Mouse (Mus musculus): ENCODE measurements around the gene Sf3b6. TPM values are rescaled to one million over a fixed set of nuclear protein-coding genes. Genes with fewer than 3 reads are reported as not detected.

Gene Sf3b6
- polyA plus RNA-seq, 1 experiment from 2014 or later = 233 TPM

DNA sequence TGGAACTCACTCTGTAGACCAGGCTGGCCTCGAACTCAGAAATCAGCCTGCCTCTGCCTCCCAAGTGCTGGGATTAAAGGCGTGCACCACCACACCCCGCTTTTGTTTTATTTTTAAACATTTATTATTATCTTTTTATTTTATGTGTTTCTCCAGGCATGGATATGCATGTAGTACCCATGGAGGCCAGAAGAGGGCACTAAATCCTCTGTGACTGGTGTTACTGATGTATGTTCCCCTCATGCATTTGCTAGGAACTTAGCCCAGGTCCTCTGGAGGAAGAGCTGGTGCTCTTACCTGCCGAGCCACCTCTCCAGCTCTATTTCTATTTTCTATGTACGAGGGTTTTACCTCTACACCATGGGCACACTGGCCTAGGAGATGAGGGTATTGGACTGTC is 38.8 kb downstream of the Sf3b6 start:
- Histone ChIP-seq H3K9ac (replicated peaks; ENCODE audit: low read depth, low read length) (no peak overlapping the region), H3K4me3 (replicated peaks; ENCODE audit: low read length) (no peak overlapping the region), H3K9me3 (ENCODE audit: control insufficient read depth, low read length) (no peaks in the 10 kb centered on the region), H3K27ac (ENCODE audit: low read length) (no peak overlapping the region), H3K4me1 (replicated peaks; ENCODE audit: control insufficient read depth, insufficient read depth, low read length) (no peaks in the 10 kb centered on the region), H3K27me3 (replicated peaks; ENCODE audit: control insufficient read depth, insufficient read depth, low read length) (no peaks in the 10 kb centered on the region), H3K36me3 (ENCODE audit: control insufficient read depth, insufficient read depth) (peaks cover 3% of the 10 kb centered on the region; the same call in 1 of the 2 replicates), H3K4me2 (ENCODE audit: low read length) (no peak overlapping the region)
- ATAC-seq = no peak
- 96% methylated on average over 5 of the region's 5 CpGs for WGBS

DNA sequence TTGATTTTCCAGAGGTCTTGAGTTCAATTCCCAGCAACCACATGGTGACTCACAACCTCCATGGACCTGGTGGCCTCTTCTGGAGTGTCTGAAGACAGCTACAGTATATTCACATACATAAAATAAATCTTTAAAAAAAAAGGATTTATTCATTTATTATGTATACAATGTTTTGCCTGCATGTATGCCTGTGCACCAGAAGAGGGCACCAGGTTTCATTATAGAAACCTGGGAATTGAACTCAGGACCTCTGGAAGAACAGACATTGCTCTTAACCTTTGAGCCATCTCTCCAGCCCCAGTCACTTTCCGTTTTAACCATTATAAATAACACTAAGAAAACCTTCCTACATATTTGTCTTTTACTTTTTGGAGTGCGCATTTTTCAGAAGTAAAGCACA is 39.5 kb downstream of the Sf3b6 start:
- H3K4me2 ChIP-seq (ENCODE audit: low read length) = no peak overlapping the region
- ATAC-seq = no peak
- WGBS = 95% methylated on average over 2 of the region's 2 CpGs

DNA sequence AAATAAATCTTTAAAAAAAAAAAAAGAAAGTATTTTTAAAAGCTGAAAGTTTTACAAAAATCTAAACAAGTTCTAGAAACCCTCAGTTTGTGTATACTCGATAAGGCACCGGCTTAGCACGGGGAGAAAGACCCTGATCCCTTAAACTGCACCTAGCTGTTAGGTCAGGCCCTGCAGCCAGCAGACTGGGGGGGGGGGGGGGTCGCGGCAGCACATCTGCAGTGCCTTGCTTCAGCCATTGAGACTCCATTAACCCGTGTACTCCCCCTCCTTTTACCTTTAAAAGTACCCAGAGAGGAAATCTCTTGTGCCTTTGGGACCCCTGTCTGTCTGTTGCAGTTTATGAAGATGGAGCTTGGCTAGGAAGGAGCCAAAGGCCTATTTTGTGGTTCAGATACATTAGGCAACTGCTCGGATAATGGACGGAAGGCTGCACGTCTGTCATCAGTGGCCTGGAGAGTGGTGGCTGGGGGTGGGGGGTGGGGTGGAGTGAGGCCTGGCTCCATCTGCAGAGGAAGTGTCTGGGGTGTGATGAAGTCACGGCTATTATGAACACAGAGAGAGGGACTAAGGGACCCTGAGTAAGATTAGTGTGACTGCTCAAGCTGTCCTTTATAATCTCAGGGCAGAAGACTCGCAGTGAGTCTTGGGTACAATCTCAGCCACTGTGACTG is 42.0 kb downstream of the Sf3b6 start:
- no peak overlapping the region for H3K27ac ChIP-seq (ENCODE audit: low read length)
- H3K9ac ChIP-seq (replicated peaks; ENCODE audit: low read depth, low read length) = no peak overlapping the region
- no peak for ATAC-seq

More for the DNA sequence above, 39.5 kb downstream of the Sf3b6 start:
- no peaks in the 10 kb centered on the region for H3K4me1 ChIP-seq (replicated peaks; ENCODE audit: control insufficient read depth, insufficient read depth, low read length)
- H3K36me3 ChIP-seq (ENCODE audit: control insufficient read depth, insufficient read depth) = no peaks in the 10 kb centered on the region; the same call in 1 of the 2 replicates
- no peaks in the 10 kb centered on the region for H3K27me3 ChIP-seq (replicated peaks; ENCODE audit: control insufficient read depth, insufficient read depth, low read length)
- no peak overlapping the region for H3K4me3 ChIP-seq (replicated peaks; ENCODE audit: low read length)
- no peak overlapping the region for H3K27ac ChIP-seq (ENCODE audit: low read length)
- H3K9me3 ChIP-seq (ENCODE audit: control insufficient read depth, low read length) = no peaks in the 10 kb centered on the region
- H3K9ac ChIP-seq (replicated peaks; ENCODE audit: low read depth, low read length) = no peak overlapping the region

DNA sequence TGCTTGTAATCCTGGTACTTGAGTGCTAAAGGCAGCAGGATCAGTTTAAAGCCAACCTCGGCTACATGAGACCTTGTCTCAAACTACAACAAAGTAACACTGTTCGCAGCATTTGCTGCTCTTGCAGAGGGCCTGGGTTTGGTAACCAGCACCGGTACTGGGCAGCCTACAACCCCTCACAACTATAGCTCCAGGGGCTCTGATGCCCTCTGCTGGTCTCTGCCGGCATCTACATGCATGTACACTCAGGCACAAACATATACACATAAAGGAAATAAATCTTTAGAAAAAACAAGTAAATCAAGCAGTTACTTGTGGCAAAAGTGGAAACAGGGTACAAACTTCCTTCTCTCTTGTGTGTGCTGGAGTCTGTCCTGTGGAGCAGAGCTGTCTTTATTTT is 45.3 kb downstream of the Sf3b6 start:
- 88% methylated on average over 4 of the region's 4 CpGs for WGBS
- no peak overlapping the region for H3K27ac ChIP-seq (ENCODE audit: low read length)
- no peak for ATAC-seq
- no peaks in the 10 kb centered on the region for H3K36me3 ChIP-seq (ENCODE audit: control insufficient read depth, insufficient read depth)
- H3K4me1 ChIP-seq (replicated peaks; ENCODE audit: control insufficient read depth, insufficient read depth, low read length) = no peaks in the 10 kb centered on the region
- H3K4me3 ChIP-seq (replicated peaks; ENCODE audit: low read length) = no peak overlapping the region
- no peaks in the 10 kb centered on the region for H3K9me3 ChIP-seq (ENCODE audit: control insufficient read depth, low read length)
- H3K9ac ChIP-seq (replicated peaks; ENCODE audit: low read depth, low read length) = no peak overlapping the region
- no peaks in the 10 kb centered on the region for H3K27me3 ChIP-seq (replicated peaks; ENCODE audit: control insufficient read depth, insufficient read depth, low read length)
- H3K4me2 ChIP-seq (ENCODE audit: low read length) = no peak overlapping the region

More for the DNA sequence above, 42.0 kb downstream of the Sf3b6 start:
- no peak overlapping the region for H3K4me3 ChIP-seq (replicated peaks; ENCODE audit: low read length)
- H3K4me1 ChIP-seq (replicated peaks; ENCODE audit: control insufficient read depth, insufficient read depth, low read length) = no peaks in the 10 kb centered on the region
- H3K36me3 ChIP-seq (ENCODE audit: control insufficient read depth, insufficient read depth) = no peaks in the 10 kb centered on the region; the same call in 1 of the 2 replicates
- H3K4me2 ChIP-seq (ENCODE audit: low read length) = no peak overlapping the region
- WGBS = 65% methylated on average over 11 of the region's 11 CpGs
- no peaks in the 10 kb centered on the region for H3K27me3 ChIP-seq (replicated peaks; ENCODE audit: control insufficient read depth, insufficient read depth, low read length)
- no peaks in the 10 kb centered on the region for H3K9me3 ChIP-seq (ENCODE audit: control insufficient read depth, low read length)

DNA sequence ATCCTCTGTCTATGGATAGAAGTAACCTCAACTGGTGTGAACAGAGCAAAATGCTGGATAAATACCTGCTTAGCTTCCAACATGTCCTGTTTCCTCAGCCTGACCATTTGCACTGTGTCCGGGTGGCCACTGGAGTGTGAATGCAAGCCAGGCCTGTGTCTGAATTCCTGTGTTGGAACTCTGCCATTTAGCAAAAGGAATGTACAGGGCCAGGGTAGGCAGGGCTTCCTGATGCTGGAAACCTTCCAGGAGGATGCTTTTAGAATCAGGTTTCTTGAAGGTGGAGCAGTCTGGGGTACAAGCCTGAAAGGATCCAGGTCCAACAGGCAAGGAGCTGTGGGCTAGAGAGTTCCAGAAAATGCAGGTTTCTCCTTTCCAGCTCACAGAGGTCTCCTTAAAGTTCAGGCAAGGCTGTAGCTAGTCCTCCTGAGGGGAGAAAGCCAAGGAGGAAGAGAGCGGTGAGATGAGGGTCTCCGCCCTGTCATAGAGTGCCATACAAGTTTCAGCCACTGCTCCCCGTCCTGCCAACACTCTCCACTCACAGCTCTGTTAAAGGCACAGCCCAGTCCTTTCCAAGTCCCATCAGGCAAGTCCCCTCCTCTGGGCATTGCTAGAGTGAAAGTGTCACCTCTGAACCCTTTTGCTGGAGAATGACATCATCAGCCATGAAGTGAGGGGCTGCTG is 46.5 kb downstream of the Sf3b6 start:
- ATAC-seq = no peak
- no peaks in the 10 kb centered on the region for H3K27me3 ChIP-seq (replicated peaks; ENCODE audit: control insufficient read depth, insufficient read depth, low read length)
- H3K9me3 ChIP-seq (ENCODE audit: control insufficient read depth, low read length) = no peaks in the 10 kb centered on the region
- H3K27ac ChIP-seq (ENCODE audit: low read length) = no peak overlapping the region
- H3K4me1 ChIP-seq (replicated peaks; ENCODE audit: control insufficient read depth, insufficient read depth, low read length) = no peaks in the 10 kb centered on the region
- 67% methylated on average over 4 of the region's 4 CpGs for WGBS
- H3K4me3 ChIP-seq (replicated peaks; ENCODE audit: low read length) = no peak overlapping the region
- no peak overlapping the region for H3K4me2 ChIP-seq (ENCODE audit: low read length)
- no peak overlapping the region for H3K9ac ChIP-seq (replicated peaks; ENCODE audit: low read depth, low read length)
- H3K36me3 ChIP-seq (ENCODE audit: control insufficient read depth, insufficient read depth) = no peaks in the 10 kb centered on the region

DNA sequence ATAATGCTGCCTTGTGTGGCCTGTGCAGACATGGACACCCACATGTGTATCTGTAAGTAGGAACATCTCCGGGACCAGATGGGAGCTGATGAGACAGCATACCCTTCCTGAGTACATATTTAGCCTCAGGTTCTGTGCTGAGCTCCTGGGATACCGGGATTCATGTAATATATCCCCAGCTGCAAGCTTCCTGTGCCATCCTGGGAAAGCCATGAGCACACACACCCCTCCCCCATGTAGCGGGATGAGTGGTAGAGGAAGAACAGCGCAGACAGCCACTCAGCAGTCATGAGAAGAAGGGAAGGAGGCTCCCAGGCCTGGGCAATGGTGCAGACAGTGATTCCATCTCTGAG is 47.0 kb downstream of the Sf3b6 start:
- Histone ChIP-seq H3K36me3 (ENCODE audit: control insufficient read depth, insufficient read depth) (no peaks in the 10 kb centered on the region), H3K4me1 (replicated peaks; ENCODE audit: control insufficient read depth, insufficient read depth, low read length) (no peaks in the 10 kb centered on the region), H3K9me3 (ENCODE audit: control insufficient read depth, low read length) (no peaks in the 10 kb centered on the region), H3K27me3 (replicated peaks; ENCODE audit: control insufficient read depth, insufficient read depth, low read length) (no peaks in the 10 kb centered on the region), H3K27ac (ENCODE audit: low read length) (no peak overlapping the region), H3K4me3 (replicated peaks; ENCODE audit: low read length) (no peak overlapping the region), H3K4me2 (ENCODE audit: low read length) (no peak overlapping the region), H3K9ac (replicated peaks; ENCODE audit: low read depth, low read length) (no peak overlapping the region)
- ATAC-seq = peak; percentile 27; the same call in 1 of the 2 replicates
- WGBS = 75% methylated on average over 4 of the region's 4 CpGs

DNA sequence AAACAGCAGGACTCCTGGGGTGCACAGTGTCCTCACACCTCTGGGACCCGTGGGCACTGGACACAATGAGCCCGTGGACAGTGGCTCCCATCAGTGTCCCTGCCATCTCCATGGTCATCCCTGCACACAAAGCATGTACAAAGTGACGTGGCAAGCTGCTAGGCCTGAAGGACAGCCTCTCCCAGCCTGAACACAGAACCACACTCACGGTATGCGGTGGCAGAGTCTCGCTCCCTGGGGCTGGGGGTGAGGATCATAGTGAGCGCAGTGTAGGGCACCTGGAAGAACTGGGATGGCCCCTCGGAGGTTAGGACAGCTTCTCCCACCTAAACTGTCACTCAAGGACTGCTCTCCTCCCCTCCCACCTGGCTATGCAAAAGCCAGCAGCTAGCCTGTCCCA is 51.6 kb downstream of the Sf3b6 start:
- Histone ChIP-seq H3K9ac (replicated peaks; ENCODE audit: low read depth, low read length) (no peak overlapping the region), H3K4me3 (replicated peaks; ENCODE audit: low read length) (no peak overlapping the region), H3K4me2 (ENCODE audit: low read length) (no peak overlapping the region), H3K9me3 (ENCODE audit: control insufficient read depth, low read length) (no peaks in the 10 kb centered on the region), H3K27me3 (replicated peaks; ENCODE audit: control insufficient read depth, insufficient read depth, low read length) (no peaks in the 10 kb centered on the region), H3K36me3 (ENCODE audit: control insufficient read depth, insufficient read depth) (no peaks in the 10 kb centered on the region), H3K27ac (ENCODE audit: low read length) (no peak overlapping the region), H3K4me1 (replicated peaks; ENCODE audit: control insufficient read depth, insufficient read depth, low read length) (peaks cover 3% of the 10 kb centered on the region)
- no peak for ATAC-seq
- 79% methylated on average over 8 of the region's 8 CpGs for WGBS

DNA sequence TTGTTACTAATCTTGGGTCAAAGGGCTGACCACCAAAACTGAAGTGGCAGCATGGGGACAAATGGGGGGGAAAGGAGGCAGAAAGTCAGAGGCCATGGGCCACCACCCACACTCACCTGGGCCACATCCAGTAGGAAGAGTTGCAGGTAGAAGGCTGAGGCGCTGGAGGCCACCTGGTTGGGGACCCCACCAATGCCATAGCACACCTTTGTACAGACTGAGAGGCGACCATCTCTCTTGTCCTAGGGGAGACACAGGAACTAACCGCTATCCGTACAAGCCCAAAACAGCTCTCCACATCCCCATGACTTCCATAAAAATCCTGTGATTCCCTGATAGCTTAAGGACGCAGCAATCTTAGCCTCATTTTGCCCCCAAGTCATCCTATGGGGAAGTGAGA is 53.9 kb downstream of the Sf3b6 start:
- Histone ChIP-seq H3K4me1 (replicated peaks; ENCODE audit: control insufficient read depth, insufficient read depth, low read length) (peaks cover 10% of the 10 kb centered on the region), H3K27ac (ENCODE audit: low read length) (no peak overlapping the region), H3K4me3 (replicated peaks; ENCODE audit: low read length) (no peak overlapping the region), H3K4me2 (ENCODE audit: low read length) (no peak overlapping the region), H3K9me3 (ENCODE audit: control insufficient read depth, low read length) (no peaks in the 10 kb centered on the region), H3K27me3 (replicated peaks; ENCODE audit: control insufficient read depth, insufficient read depth, low read length) (no peaks in the 10 kb centered on the region), H3K9ac (replicated peaks; ENCODE audit: low read depth, low read length) (no peak overlapping the region), H3K36me3 (ENCODE audit: control insufficient read depth, insufficient read depth) (no peaks in the 10 kb centered on the region)
- 92% methylated on average over 5 of the region's 5 CpGs for WGBS
- no peak for ATAC-seq

DNA sequence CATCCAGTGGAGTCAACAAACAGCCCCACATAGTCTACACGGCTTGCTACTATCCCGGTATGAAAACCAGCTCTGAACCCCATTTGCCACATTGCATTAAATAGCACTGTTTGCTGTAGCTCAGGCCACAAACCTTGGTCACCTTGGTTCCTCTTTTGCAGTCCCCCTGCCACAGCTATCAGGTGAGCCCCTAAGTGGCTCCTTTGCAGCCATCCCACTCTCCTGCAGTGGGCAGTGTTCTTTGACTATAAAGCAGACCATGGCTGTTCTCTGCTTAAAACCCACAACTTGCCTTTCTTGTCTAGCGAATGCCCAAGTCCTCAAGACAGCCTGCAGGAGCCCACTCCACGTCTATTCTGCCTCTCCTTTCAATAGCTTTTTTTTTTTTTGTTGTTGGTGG is 54.9 kb downstream of the Sf3b6 start:
- H3K4me2 ChIP-seq (ENCODE audit: low read length) = no peak overlapping the region
- no peak overlapping the region for H3K9ac ChIP-seq (replicated peaks; ENCODE audit: low read depth, low read length)
- 62% methylated on average over 4 of the region's 4 CpGs for WGBS
- no peak overlapping the region for H3K27ac ChIP-seq (ENCODE audit: low read length)
- H3K4me3 ChIP-seq (replicated peaks; ENCODE audit: low read length) = no peak overlapping the region
- ATAC-seq = no peak
- H3K9me3 ChIP-seq (ENCODE audit: control insufficient read depth, low read length) = no peaks in the 10 kb centered on the region
- no peaks in the 10 kb centered on the region for H3K27me3 ChIP-seq (replicated peaks; ENCODE audit: control insufficient read depth, insufficient read depth, low read length)
- peaks cover 10% of the 10 kb centered on the region for H3K4me1 ChIP-seq (replicated peaks; ENCODE audit: control insufficient read depth, insufficient read depth, low read length)
- H3K36me3 ChIP-seq (ENCODE audit: control insufficient read depth, insufficient read depth) = no peaks in the 10 kb centered on the region

All from forebrain, embryonic 16.5 days (tissue).